Mouse (Mus musculus): ENCODE data around the gene Gm39566. TPM values are rescaled to one million over a fixed set of nuclear protein-coding genes. Genes with fewer than 3 reads are reported as not detected.
A peak's percentile ranks its signal among the peaks of the same experiment; 100 is the strongest.

Gm39566 gene
- polyA plus RNA-seq, 1 experiment from 2014 or later, result not detected

GRCm38 (mm10) chr11:69795983-69796435, 19.1 kb downstream of the Gm39566 start:
- Histone ChIP-seq H3K4me3 (ENCODE audit: low read length) (peak overlapping the region; percentile 73), H3K4me2 (ENCODE audit: low read depth, low read length) (peak overlapping the region; percentile 99), H3K4me1 (ENCODE audit: control insufficient read depth, insufficient read depth, low read length) (peaks cover 19% of the 10 kb centered on the region), H3K9ac (ENCODE audit: low read length) (peak overlapping the region; percentile 79), H3K27ac (ENCODE audit: low read length) (no peak overlapping the region), H3K36me3 (ENCODE audit: control insufficient read depth, insufficient read depth) (no peaks in the 10 kb centered on the region), H3K27me3 (ENCODE audit: control insufficient read depth, insufficient read depth, low read length) (0 out of 2 replicates have a peak, but pooled peaks cover 2% of the 10 kb centered on the region), H3K9me3 (replicated peaks; ENCODE audit: control insufficient read depth, low read length) (no peaks in the 10 kb centered on the region)
- 4% methylated on average over 13 of the region's 13 CpGs for WGBS
- ATAC-seq (replicated peaks; ENCODE audit: extremely low read depth, insufficient read depth, low FRiP score), result no peak

GRCm38 (mm10) chr11:69795168-69795982, 19.7 kb downstream of the Gm39566 start, which contains the start of gene Chrnb1:
Gene Chrnb1, minus strand, starts transcription at chr11:69795943.
- H3K4me3 ChIP-seq (ENCODE audit: low read length), result peak within 1 kb of the TSS; percentile 73
- H3K4me1 ChIP-seq (ENCODE audit: control insufficient read depth, insufficient read depth, low read length), result peaks cover 15% of the 10 kb centered on the region
- H3K4me2 ChIP-seq (ENCODE audit: low read depth, low read length), result peak within 1 kb of the TSS; percentile 99
- H3K36me3 ChIP-seq (ENCODE audit: control insufficient read depth, insufficient read depth), result no peaks in the 10 kb centered on the region
- peak within 1 kb of the TSS; percentile 79 for H3K9ac ChIP-seq (ENCODE audit: low read length)
- H3K9me3 ChIP-seq (replicated peaks; ENCODE audit: control insufficient read depth, low read length), result no peaks in the 10 kb centered on the region
- 2% methylated on average over 52 of the region's 52 CpGs for WGBS
- ATAC-seq (replicated peaks; ENCODE audit: extremely low read depth, insufficient read depth, low FRiP score), result peak; percentile 97
- 0 out of 2 replicates have a peak, but pooled peaks cover 2% of the 10 kb centered on the region for H3K27me3 ChIP-seq (ENCODE audit: control insufficient read depth, insufficient read depth, low read length)
- peak within 1 kb of the TSS; percentile 51 for H3K27ac ChIP-seq (ENCODE audit: low read length)

- H3K27me3 ChIP-seq (ENCODE audit: control insufficient read depth, insufficient read depth, low read length), result no peaks in the 10 kb centered on the region
- H3K4me2 ChIP-seq (ENCODE audit: low read depth, low read length), result no peak overlapping the region
- H3K9ac ChIP-seq (ENCODE audit: low read length), result no peak overlapping the region
- no peak overlapping the region for H3K4me3 ChIP-seq (ENCODE audit: low read length)
- 63% methylated on average over 5 of the region's 5 CpGs for WGBS
- H3K4me1 ChIP-seq (ENCODE audit: control insufficient read depth, insufficient read depth, low read length), result peaks cover 2% of the 10 kb centered on the region; the same call in 1 of the 2 replicates
- no peak for ATAC-seq (replicated peaks; ENCODE audit: extremely low read depth, insufficient read depth, low FRiP score)
- H3K36me3 ChIP-seq (ENCODE audit: control insufficient read depth, insufficient read depth), result no peaks in the 10 kb centered on the region
- H3K27ac ChIP-seq (ENCODE audit: low read length), result no peak overlapping the region
- no peaks in the 10 kb centered on the region for H3K9me3 ChIP-seq (replicated peaks; ENCODE audit: control insufficient read depth, low read length)
Measured at GRCm38 (mm10) chr11:69793429-69793828, 21.7 kb downstream of the Gm39566 start.

DNA sequence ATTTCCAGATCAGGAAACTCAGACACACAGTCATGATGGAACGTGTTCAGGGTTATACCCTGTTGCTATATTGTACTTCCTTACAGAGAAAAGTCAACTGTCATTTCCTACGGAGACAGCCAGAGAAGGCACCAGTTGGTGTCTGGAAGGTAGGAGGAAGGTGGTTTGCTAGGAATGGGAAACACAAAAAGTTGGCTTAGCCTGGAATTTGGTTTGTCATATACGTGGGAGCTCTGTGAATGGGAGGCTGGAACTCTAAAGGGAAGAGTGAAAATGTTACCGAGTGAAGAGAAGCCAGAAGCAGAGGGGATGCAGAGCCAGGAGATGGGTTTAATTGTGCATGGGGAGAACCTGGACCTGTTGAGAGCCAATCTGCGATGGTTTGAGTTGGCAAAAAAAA, 23.7 kb downstream of the Gm39566 start:
- no peak for ATAC-seq (replicated peaks; ENCODE audit: extremely low read depth, insufficient read depth, low FRiP score)

DNA sequence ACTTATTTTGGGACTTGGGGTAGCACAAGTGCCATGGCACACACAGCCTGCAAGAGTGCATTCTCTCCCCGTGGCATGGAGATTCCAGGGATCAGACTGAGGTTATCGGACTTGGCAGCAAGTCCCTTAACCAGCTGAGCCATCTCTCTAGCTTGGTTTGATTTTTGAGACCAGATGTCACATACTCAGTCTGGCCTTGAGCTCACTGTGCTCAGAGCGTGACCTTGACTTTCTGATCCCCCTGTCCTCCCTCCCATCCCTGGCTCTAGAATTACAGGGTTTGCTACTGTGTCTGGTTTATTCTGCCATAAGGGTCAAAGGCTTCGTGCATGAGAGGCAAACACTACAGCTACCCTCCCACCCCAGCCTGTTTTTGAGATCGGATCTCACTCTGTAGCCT, 25.7 kb downstream of the Gm39566 start:
- WGBS, result 47% methylated on average over 5 of the region's 5 CpGs
- 0 out of 2 replicates have a peak overlapping the region, but pooled peaks have one; percentile 24 for H3K27ac ChIP-seq (ENCODE audit: low read length)

More for the DNA sequence above, 23.7 kb downstream of the Gm39566 start:
- Histone ChIP-seq H3K27ac (ENCODE audit: low read length) (no peak overlapping the region), H3K27me3 (ENCODE audit: control insufficient read depth, insufficient read depth, low read length) (no peaks in the 10 kb centered on the region), H3K9ac (ENCODE audit: low read length) (no peak overlapping the region), H3K4me3 (ENCODE audit: low read length) (no peak overlapping the region), H3K4me1 (ENCODE audit: control insufficient read depth, insufficient read depth, low read length) (peaks cover 2% of the 10 kb centered on the region; the same call in 1 of the 2 replicates), H3K4me2 (ENCODE audit: low read depth, low read length) (no peak overlapping the region), H3K9me3 (replicated peaks; ENCODE audit: control insufficient read depth, low read length) (no peaks in the 10 kb centered on the region), H3K36me3 (ENCODE audit: control insufficient read depth, insufficient read depth) (no peaks in the 10 kb centered on the region)
- 66% methylated on average over 5 of the region's 5 CpGs for WGBS

DNA sequence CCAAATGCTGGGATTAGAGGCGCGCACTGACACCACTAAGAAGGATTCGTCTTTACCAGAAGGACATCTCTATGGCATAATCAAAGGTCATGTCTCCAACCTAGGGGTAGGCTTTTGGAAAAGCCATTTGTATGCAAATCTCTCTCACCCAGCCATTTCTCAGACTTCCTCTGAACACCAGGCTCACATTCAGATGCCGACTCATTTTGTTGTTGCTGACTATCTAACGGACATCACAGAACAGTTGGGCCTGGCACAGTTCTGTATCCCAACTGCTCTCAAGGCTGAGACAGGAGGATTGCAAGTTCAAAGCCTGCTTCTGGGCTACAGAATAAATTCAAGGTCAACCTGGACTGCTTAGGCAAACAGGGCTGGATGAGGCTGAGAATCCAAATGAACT, 27.8 kb downstream of the Gm39566 start:
- ATAC-seq (replicated peaks; ENCODE audit: extremely low read depth, insufficient read depth, low FRiP score), result no peak
- no peaks in the 10 kb centered on the region for H3K27me3 ChIP-seq (ENCODE audit: control insufficient read depth, insufficient read depth, low read length)

More for the DNA sequence above, 25.7 kb downstream of the Gm39566 start:
- H3K36me3 ChIP-seq (ENCODE audit: control insufficient read depth, insufficient read depth), result no peaks in the 10 kb centered on the region
- peak overlapping the region; percentile 30; the same call in 1 of the 2 replicates for H3K9ac ChIP-seq (ENCODE audit: low read length)
- no peak overlapping the region for H3K4me2 ChIP-seq (ENCODE audit: low read depth, low read length)
- H3K4me1 ChIP-seq (ENCODE audit: control insufficient read depth, insufficient read depth, low read length), result peaks cover 8% of the 10 kb centered on the region
- ATAC-seq (replicated peaks; ENCODE audit: extremely low read depth, insufficient read depth, low FRiP score), result no peak
- no peak overlapping the region for H3K4me3 ChIP-seq (ENCODE audit: low read length)
- H3K27me3 ChIP-seq (ENCODE audit: control insufficient read depth, insufficient read depth, low read length), result no peaks in the 10 kb centered on the region
- no peaks in the 10 kb centered on the region for H3K9me3 ChIP-seq (replicated peaks; ENCODE audit: control insufficient read depth, low read length)

GRCm38 (mm10) chr11:69784793-69785272, 30.3 kb downstream of the Gm39566 start:
- Histone ChIP-seq H3K27ac (ENCODE audit: low read length) (no peak overlapping the region; the same call in 1 of the 2 replicates), H3K27me3 (ENCODE audit: control insufficient read depth, insufficient read depth, low read length) (no peaks in the 10 kb centered on the region), H3K36me3 (ENCODE audit: control insufficient read depth, insufficient read depth) (no peaks in the 10 kb centered on the region), H3K4me2 (ENCODE audit: low read depth, low read length) (peak overlapping the region; percentile 60), H3K9me3 (replicated peaks; ENCODE audit: control insufficient read depth, low read length) (no peaks in the 10 kb centered on the region), H3K4me3 (ENCODE audit: low read length) (peak overlapping the region; percentile 40), H3K4me1 (ENCODE audit: control insufficient read depth, insufficient read depth, low read length) (peaks cover 8% of the 10 kb centered on the region), H3K9ac (ENCODE audit: low read length) (peak overlapping the region; percentile 48)
- peak; percentile 34; the same call in 1 of the 2 replicates for ATAC-seq (replicated peaks; ENCODE audit: extremely low read depth, insufficient read depth, low FRiP score)
- WGBS, result 27% methylated on average over 15 of the region's 15 CpGs

More for the DNA sequence above, 27.8 kb downstream of the Gm39566 start:
- no peaks in the 10 kb centered on the region for H3K9me3 ChIP-seq (replicated peaks; ENCODE audit: control insufficient read depth, low read length)
- H3K4me1 ChIP-seq (ENCODE audit: control insufficient read depth, insufficient read depth, low read length), result peaks cover 8% of the 10 kb centered on the region
- H3K27ac ChIP-seq (ENCODE audit: low read length), result no peak overlapping the region
- H3K36me3 ChIP-seq (ENCODE audit: control insufficient read depth, insufficient read depth), result no peaks in the 10 kb centered on the region
- WGBS, result 88% methylated on average over 5 of the region's 5 CpGs
- H3K4me2 ChIP-seq (ENCODE audit: low read depth, low read length), result no peak overlapping the region
- no peak overlapping the region for H3K4me3 ChIP-seq (ENCODE audit: low read length)
- H3K9ac ChIP-seq (ENCODE audit: low read length), result no peak overlapping the region

GRCm38 (mm10) chr11:69781828-69782227, 33.3 kb downstream of the Gm39566 start:
- WGBS, result 37% methylated on average over 4 of the region's 4 CpGs
- H3K36me3 ChIP-seq (ENCODE audit: control insufficient read depth, insufficient read depth), result no peaks in the 10 kb centered on the region; the same call in 1 of the 2 replicates
- no peak for ATAC-seq (replicated peaks; ENCODE audit: extremely low read depth, insufficient read depth, low FRiP score)

GRCm38 (mm10) chr11:69778985-69779384, 36.1 kb downstream of the Gm39566 start:
- H3K4me2 ChIP-seq (ENCODE audit: low read depth, low read length), result no peak overlapping the region
- no peaks in the 10 kb centered on the region for H3K27me3 ChIP-seq (ENCODE audit: control insufficient read depth, insufficient read depth, low read length)
- 0 out of 2 replicates have a peak overlapping the region, but pooled peaks have one; percentile 11 for H3K9ac ChIP-seq (ENCODE audit: low read length)
- H3K36me3 ChIP-seq (ENCODE audit: control insufficient read depth, insufficient read depth), result no peaks in the 10 kb centered on the region; the same call in 1 of the 2 replicates
- no peak overlapping the region for H3K4me3 ChIP-seq (ENCODE audit: low read length)
- peaks cover 9% of the 10 kb centered on the region for H3K4me1 ChIP-seq (ENCODE audit: control insufficient read depth, insufficient read depth, low read length)
- H3K27ac ChIP-seq (ENCODE audit: low read length), result no peak overlapping the region
- WGBS, result 44% methylated on average over 7 of the region's 7 CpGs
- ATAC-seq (replicated peaks; ENCODE audit: extremely low read depth, insufficient read depth, low FRiP score), result 0 out of 2 replicates have a peak, but pooled peaks have one; percentile 12
- H3K9me3 ChIP-seq (replicated peaks; ENCODE audit: control insufficient read depth, low read length), result no peaks in the 10 kb centered on the region

More at GRCm38 (mm10) chr11:69781828-69782227, 33.3 kb downstream of the Gm39566 start:
- Histone ChIP-seq H3K4me2 (ENCODE audit: low read depth, low read length) (no peak overlapping the region), H3K9me3 (replicated peaks; ENCODE audit: control insufficient read depth, low read length) (no peaks in the 10 kb centered on the region), H3K4me3 (ENCODE audit: low read length) (no peak overlapping the region), H3K27ac (ENCODE audit: low read length) (no peak overlapping the region), H3K27me3 (ENCODE audit: control insufficient read depth, insufficient read depth, low read length) (no peaks in the 10 kb centered on the region), H3K4me1 (ENCODE audit: control insufficient read depth, insufficient read depth, low read length) (peaks cover 17% of the 10 kb centered on the region), H3K9ac (ENCODE audit: low read length) (no peak overlapping the region)
